Mouse (Mus musculus) embryonic facial prominence, embryonic 14.5 days (tissue): ENCODE results near the gene Abtb2. TPM values are rescaled to one million over a fixed set of nuclear protein-coding genes. Genes with fewer than 3 reads are reported as not detected.
A peak's percentile ranks its signal among the peaks of the same experiment; 100 is the strongest.

Experiments
- ATAC-seq: fragments of 200-750 bp; cut with Nextera tagmentation; 2 replicates; pipeline ENCODE4 v1.8.0; 2017; ENCODE audit warnings: low read depth, moderate number of reproducible peaks, moderate TSS enrichment
- DNase-seq: peaks from one replicate; pipeline ENCODE4 v3.0.0-alpha.2; 2015; ENCODE audit warnings: low spot score
- H3K27ac ChIP-seq: fragments of 300-500 bp; sonication (generic); replicated peaks from 2 replicates; pipeline ENCODE4 v1.5.1; 2014; ENCODE audit warnings: low read depth, mild to moderate bottlenecking, low read length, moderate library complexity
- H3K27me3 ChIP-seq: fragments of 300-500 bp; sonication (generic); replicated peaks from 2 replicates; pipeline ENCODE4 v1.6.1; 2014; ENCODE audit warnings: low read length; ENCODE audit not compliant: control insufficient read depth, insufficient read depth
- H3K36me3 ChIP-seq: fragments of 300-500 bp; sonication (generic); 2 replicates; pipeline ENCODE4 v1.6.1; 2014; ENCODE audit warnings: low read length, mixed read lengths; ENCODE audit not compliant: control insufficient read depth, insufficient read depth
- H3K4me1 ChIP-seq: fragments of 300-500 bp; sonication (generic); 2 replicates; pipeline ENCODE4 v1.6.1; 2014; ENCODE audit warnings: antibody characterized with exemption, low read length; ENCODE audit not compliant: control insufficient read depth, insufficient read depth
- H3K4me2 ChIP-seq: fragments of 300-500 bp; sonication (generic); 2 replicates; pipeline ENCODE4 v1.6.1; 2014; ENCODE audit warnings: low read depth, mild to moderate bottlenecking, low read length, moderate library complexity, mixed read lengths
- H3K4me3 ChIP-seq: fragments of 300-500 bp; sonication (generic); 2 replicates; pipeline ENCODE4 v1.5.1; 2014; ENCODE audit warnings: low read depth, mild to moderate bottlenecking, low read length
- H3K9ac ChIP-seq: fragments of 300-500 bp; sonication (generic); 2 replicates; pipeline ENCODE4 v1.6.1; 2014; ENCODE audit warnings: low read depth, mild to moderate bottlenecking, low read length, moderate library complexity, mixed read lengths
- H3K9me3 ChIP-seq: fragments of 300-500 bp; sonication (generic); 2 replicates; pipeline ENCODE4 v1.6.1; 2016; ENCODE audit warnings: low read length; ENCODE audit not compliant: control insufficient read depth
- WGBS: fragments of 180-500 bp; shearing (Covaris S2); extraction: QIAGEN DNeasy Blood & Tissue Kit; methylation state at CpG from one replicate; pipeline ENCODE4 v1.1.7; 2014; 5-methylcytosine and 5-hydroxymethylcytosine counted together
- polyA plus RNA-seq: library from polyadenylated mRNA; unstranded; fragments of >200 nt; fragmentation: Nextera tagmentation; extraction: Ambion mirVana; gene quantifications from 2 replicates; pipeline ENCODE4 v1.2.1, GENCODE M21; 2014

Abtb2 gene
- polyA plus RNA-seq, 1 experiment from 2014 or later, result 14.2 TPM

- 70% methylated on average over 4 of the region's 4 CpGs for WGBS
- peaks cover 44% of the 10 kb centered on the region for H3K4me1 ChIP-seq
- H3K9me3 ChIP-seq, result no peaks in the 10 kb centered on the region
- H3K4me2 ChIP-seq, result no peak overlapping the region
- no peaks in the 10 kb centered on the region for H3K36me3 ChIP-seq
- DNase-seq, result peak; percentile 44
- no peak for ATAC-seq
- H3K27me3 ChIP-seq, result no peaks in the 10 kb centered on the region
- H3K27ac ChIP-seq, result peak overlapping the region; percentile 67
- H3K9ac ChIP-seq, result no peak overlapping the region
- no peak overlapping the region for H3K4me3 ChIP-seq
These were observed 23.3 kb downstream of the Abtb2 start for GRCm38 (mm10) chr2:103589400-103589799.

- peaks cover 54% of the 10 kb centered on the region for H3K4me1 ChIP-seq
- H3K36me3 ChIP-seq, result no peaks in the 10 kb centered on the region
- no peaks in the 10 kb centered on the region for H3K9me3 ChIP-seq
- no peak overlapping the region for H3K4me3 ChIP-seq
- ATAC-seq, result no peak
- no peak overlapping the region for H3K27ac ChIP-seq
- H3K4me2 ChIP-seq, result no peak overlapping the region
- no peaks in the 10 kb centered on the region for H3K27me3 ChIP-seq
- 90% methylated on average over 7 of the region's 7 CpGs for WGBS
- no peak overlapping the region for H3K9ac ChIP-seq
- no peak for DNase-seq
These were observed 24.5 kb downstream of the Abtb2 start for GRCm38 (mm10) chr2:103590645-103591044.

DNA sequence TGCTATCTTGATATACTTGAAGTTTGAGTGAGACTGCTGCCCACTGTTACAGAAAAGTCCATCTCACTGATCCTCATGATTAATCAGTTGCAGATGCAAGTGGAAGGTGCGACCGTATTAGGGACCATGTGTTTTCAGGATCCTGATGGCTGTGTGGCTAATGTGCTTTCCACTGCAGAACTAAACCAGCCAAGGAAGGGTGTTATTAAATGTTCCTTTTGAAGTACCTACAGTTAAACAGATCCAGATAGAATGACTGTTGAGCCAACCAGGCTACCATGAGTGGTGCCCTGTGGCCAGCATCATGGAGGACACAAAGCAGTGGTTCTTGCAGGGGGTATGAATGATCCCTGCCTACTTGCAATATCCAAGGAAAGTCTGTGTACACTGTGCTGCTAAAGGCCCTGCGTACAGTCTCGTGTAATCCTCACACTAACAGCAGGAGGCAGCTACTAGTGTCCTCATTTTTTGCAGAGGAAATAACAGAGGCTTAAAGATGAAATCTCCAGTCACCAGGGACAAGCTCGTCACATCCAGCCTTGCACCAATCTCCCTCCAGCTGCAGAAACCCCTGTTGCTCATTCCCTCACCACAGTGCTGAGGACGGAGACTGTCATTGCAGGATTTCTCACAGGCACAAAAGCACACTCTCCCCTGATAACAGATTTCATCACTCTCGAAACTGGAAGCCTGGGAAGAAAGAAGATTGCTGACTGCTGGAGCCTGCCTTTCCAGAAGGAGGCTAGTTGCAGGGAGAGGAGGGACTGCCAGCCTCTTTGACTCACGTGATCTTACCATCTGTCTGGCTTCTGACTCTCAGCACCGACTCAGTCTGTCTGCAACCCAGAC, 25.9 kb downstream of the Abtb2 start:
- Histone ChIP-seq H3K4me1 (peaks cover 57% of the 10 kb centered on the region), H3K27ac (no peak overlapping the region)

GRCm38 (mm10) chr2:103592591-103592929, 26.4 kb downstream of the Abtb2 start:
- no peak overlapping the region for H3K27ac ChIP-seq
- 70% methylated on average over 3 of the region's 3 CpGs for WGBS

More for the DNA sequence above, 25.9 kb downstream of the Abtb2 start:
- H3K9ac ChIP-seq, result no peak overlapping the region
- no peaks in the 10 kb centered on the region for H3K36me3 ChIP-seq
- DNase-seq (peak; percentile 22), ATAC-seq (peak; percentile 48; the same call in 1 of the 2 replicates)
- WGBS, result 32% methylated on average over 9 of the region's 9 CpGs
- no peak overlapping the region for H3K4me3 ChIP-seq
- no peaks in the 10 kb centered on the region for H3K27me3 ChIP-seq
- no peak overlapping the region for H3K4me2 ChIP-seq
- no peaks in the 10 kb centered on the region for H3K9me3 ChIP-seq

GRCm38 (mm10) chr2:103594592-103595011, 28.5 kb downstream of the Abtb2 start:
- H3K27me3 ChIP-seq, result no peaks in the 10 kb centered on the region
- ATAC-seq, result no peak
- H3K4me1 ChIP-seq, result peaks cover 51% of the 10 kb centered on the region
- peak overlapping the region; percentile 4; the same call in 1 of the 2 replicates for H3K27ac ChIP-seq
- no peak overlapping the region for H3K4me3 ChIP-seq
- no peaks in the 10 kb centered on the region for H3K9me3 ChIP-seq
- no peaks in the 10 kb centered on the region for H3K36me3 ChIP-seq
- H3K4me2 ChIP-seq, result no peak overlapping the region
- DNase-seq, result no peak
- 73% methylated on average over 6 of the region's 6 CpGs for WGBS
- H3K9ac ChIP-seq, result no peak overlapping the region

More at GRCm38 (mm10) chr2:103592591-103592929, 26.4 kb downstream of the Abtb2 start:
- Histone ChIP-seq H3K4me3 (no peak overlapping the region), H3K4me2 (no peak overlapping the region), H3K36me3 (no peaks in the 10 kb centered on the region), H3K4me1 (peaks cover 56% of the 10 kb centered on the region), H3K9ac (no peak overlapping the region), H3K27me3 (no peaks in the 10 kb centered on the region), H3K9me3 (no peaks in the 10 kb centered on the region)
- ATAC-seq (no peak), DNase-seq (no peak)

DNA sequence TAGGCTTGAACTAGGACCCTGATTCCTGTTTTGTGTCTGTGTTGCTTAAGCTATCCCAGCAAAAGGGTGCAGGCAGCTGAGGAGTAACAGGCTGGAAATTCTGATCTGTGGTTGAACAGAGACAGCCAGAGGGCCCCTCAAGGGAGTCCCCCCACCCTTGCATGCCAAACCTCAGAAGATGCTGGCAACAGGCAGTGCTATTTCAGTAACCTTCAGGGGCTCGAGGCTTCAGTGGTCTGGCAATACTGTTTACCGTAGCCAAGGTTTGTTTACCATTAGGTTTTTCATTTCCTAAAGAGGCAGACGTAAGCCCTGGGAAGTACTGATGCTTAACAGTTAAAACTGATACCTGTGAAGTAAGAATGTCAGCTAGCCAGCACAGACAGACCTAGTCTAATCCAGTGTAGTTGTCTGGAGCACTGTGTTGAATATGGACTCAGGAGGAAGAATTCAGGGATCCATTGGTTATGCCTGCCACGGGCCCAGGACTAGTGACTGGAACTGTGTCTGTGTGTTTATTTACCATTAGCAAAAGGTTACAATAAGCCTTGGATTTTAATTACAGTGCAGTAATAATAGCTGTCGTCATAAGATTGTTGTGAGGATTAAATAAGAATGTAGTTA, 29.0 kb downstream of the Abtb2 start:
- ATAC-seq (no peak), DNase-seq (peak; percentile 33)
- peaks cover 50% of the 10 kb centered on the region for H3K4me1 ChIP-seq
- H3K9me3 ChIP-seq, result no peaks in the 10 kb centered on the region
- 0 out of 2 replicates have a peak overlapping the region, but pooled peaks have one; percentile 2 for H3K4me2 ChIP-seq
- H3K9ac ChIP-seq, result no peak overlapping the region; the same call in 1 of the 2 replicates
- WGBS, result 44% methylated on average over 5 of the region's 5 CpGs
- H3K36me3 ChIP-seq, result no peaks in the 10 kb centered on the region
- peak overlapping the region; percentile 4; the same call in 1 of the 2 replicates for H3K27ac ChIP-seq
- H3K27me3 ChIP-seq, result no peaks in the 10 kb centered on the region
- no peak overlapping the region for H3K4me3 ChIP-seq

GRCm38 (mm10) chr2:103599296-103599695, 33.2 kb downstream of the Abtb2 start:
- WGBS, result 37% methylated on average over 1 of the region's 1 CpGs
- peaks cover 64% of the 10 kb centered on the region for H3K4me1 ChIP-seq
- no peak for ATAC-seq

DNA sequence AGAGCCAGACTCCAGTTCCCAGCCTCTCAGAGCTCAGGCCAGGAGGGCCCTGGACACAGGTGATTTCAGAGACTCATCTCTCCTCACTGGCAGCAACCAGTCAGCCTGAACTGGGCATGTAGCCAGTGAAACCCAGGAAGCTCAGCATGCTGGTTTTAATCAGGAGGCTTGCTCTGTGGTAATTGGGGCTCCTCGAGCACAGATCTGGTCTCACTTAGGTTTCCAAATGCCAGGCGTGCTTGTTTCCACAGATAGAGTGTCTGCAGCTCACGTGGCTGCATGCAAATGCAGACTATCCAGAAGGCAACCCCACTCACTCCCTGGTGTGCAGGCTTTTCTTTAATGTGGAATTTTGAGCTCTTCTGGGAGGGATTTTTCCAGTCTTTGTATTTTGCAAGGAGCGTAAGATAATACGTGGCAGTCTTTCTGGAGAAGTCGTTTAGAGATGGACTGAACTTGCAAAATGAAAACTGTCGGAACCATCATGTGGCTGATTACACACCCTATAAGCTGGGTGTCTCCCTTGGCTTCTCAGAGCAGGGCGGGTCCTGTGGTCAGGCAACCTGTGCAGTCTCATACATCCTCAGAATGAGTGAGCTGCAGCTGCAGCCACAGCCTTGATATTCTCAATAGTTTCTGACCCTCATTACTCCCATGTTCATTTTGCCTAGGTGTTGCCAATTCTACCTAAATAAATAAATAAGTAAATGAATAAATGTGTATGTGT, 34.2 kb downstream of the Abtb2 start:
- 18% methylated on average over 8 of the region's 8 CpGs for WGBS
- Histone ChIP-seq H3K36me3 (no peaks in the 10 kb centered on the region), H3K27me3 (no peaks in the 10 kb centered on the region), H3K4me1 (peaks cover 54% of the 10 kb centered on the region), H3K9me3 (no peaks in the 10 kb centered on the region), H3K4me3 (no peak overlapping the region), H3K9ac (no peak overlapping the region), H3K27ac (peak overlapping the region; percentile 47), H3K4me2 (peak overlapping the region; percentile 31)
- ATAC-seq (peak; percentile 93), DNase-seq (peak; percentile 95)

More at GRCm38 (mm10) chr2:103599296-103599695, 33.2 kb downstream of the Abtb2 start:
- H3K9me3 ChIP-seq, result no peaks in the 10 kb centered on the region
- H3K27ac ChIP-seq, result peak overlapping the region; percentile 47
- no peak for DNase-seq
- H3K4me3 ChIP-seq, result no peak overlapping the region
- H3K9ac ChIP-seq, result no peak overlapping the region
- H3K4me2 ChIP-seq, result 0 out of 2 replicates have a peak overlapping the region, but pooled peaks have one; percentile 31
- no peaks in the 10 kb centered on the region for H3K36me3 ChIP-seq
- no peaks in the 10 kb centered on the region for H3K27me3 ChIP-seq
